Mouse (Mus musculus) thymus, postnatal 0 days (tissue): ENCODE results near the gene Ntrk3. TPM values are rescaled to one million over a fixed set of nuclear protein-coding genes. Genes with fewer than 3 reads are reported as not detected.

Source experiments
- DNase-seq: peaks from one replicate; pipeline ENCODE4 v3.0.0-alpha.2; 2015; ENCODE audit warnings: low spot score
- polyA plus RNA-seq: library from polyadenylated mRNA; unstranded; fragments of >200 nt; fragmentation: Nextera tagmentation; extraction: Ambion mirVana; gene quantifications from 2 replicates; pipeline ENCODE4 v1.2.1, GENCODE M21; 2015

The Ntrk3 gene
- polyA plus RNA-seq, 1 experiment from 2014 or later, result 75.0 TPM

GRCm38 (mm10) chr7:78221668-78222067, 516.1 kb downstream of the Ntrk3 start:
- no peak for DNase-seq

GRCm38 (mm10) chr7:78220949-78221348, 516.9 kb downstream of the Ntrk3 start:
- DNase-seq, result no peak

GRCm38 (mm10) chr7:78190931-78191653, 546.7 kb downstream of the Ntrk3 start:
- DNase-seq, result no peak

- no peak for DNase-seq
Observed at GRCm38 (mm10) chr7:78185578-78185977, 552.2 kb downstream of the Ntrk3 start.

GRCm38 (mm10) chr7:78183396-78183795, 554.4 kb downstream of the Ntrk3 start:
- no peak for DNase-seq

GRCm38 (mm10) chr7:78179996-78180665, 557.7 kb downstream of the Ntrk3 start:
- DNase-seq, result no peak

GRCm38 (mm10) chr7:78172267-78172955, 565.4 kb downstream of the Ntrk3 start:
- no peak for DNase-seq

- no peak for DNase-seq
Observed at GRCm38 (mm10) chr7:78165466-78165865, 572.3 kb downstream of the Ntrk3 start.

- DNase-seq, result no peak
Observed at GRCm38 (mm10) chr7:78157946-78158345, 579.9 kb downstream of the Ntrk3 start.

GRCm38 (mm10) chr7:78145251-78145650, 592.6 kb downstream of the Ntrk3 start:
- DNase-seq, result no peak

GRCm38 (mm10) chr7:78144849-78145248, 593.0 kb downstream of the Ntrk3 start:
- no peak for DNase-seq

- no peak for DNase-seq
Observed at GRCm38 (mm10) chr7:78129966-78130365, 607.8 kb downstream of the Ntrk3 start.

Other genes starting within 250 kb of the Ntrk3 start
- 84.2 and 88.0 TPM in 2 replicates for gene Mrps11, start 45.1 kb upstream of the Ntrk3 start, polyA plus RNA-seq
- gene Mrpl46, start 45.5 kb upstream of the Ntrk3 start, polyA plus RNA-seq, result 87.7 and 89.1 TPM in 2 replicates
- 21.4 and 22.5 TPM in 2 replicates for gene Det1, start 109.3 kb upstream of the Ntrk3 start, polyA plus RNA-seq
- 45.4 and 45.7 TPM in 2 replicates for gene Aen, start 157.8 kb upstream of the Ntrk3 start, polyA plus RNA-seq
- gene Isg20, start 175.4 kb upstream of the Ntrk3 start, polyA plus RNA-seq, result 136 and 152 TPM in 2 replicates